Mouse (Mus musculus): ENCODE data around the gene Ube2g1.

- TF ChIP-seq CTCF (IDR thresholded peaks at IDR 0.05; ENCODE audit: borderline replicate concordance, extremely low read depth, insufficient read depth, insufficient read length) (no peak), POLR2A (IDR thresholded peaks at IDR 0.05; ENCODE audit: borderline replicate concordance, extremely low read depth, insufficient read depth, insufficient read length, poor library complexity, severe bottlenecking) (no peak)
Observed at GRCm38 (mm10) chr11:72609242-72609641, 2.2 kb downstream of the Ube2g1 start.
